Mouse (Mus musculus) naive thymus-derived CD4-positive, alpha-beta T cell, adult 2 months (primary cell): Measurements from ENCODE around the gene Slc7a14.

Experiments used
- DNase-seq: peaks from one replicate; pipeline ENCODE4 v3.0.0-alpha.2; 2011; ENCODE audit warnings: low read depth

Gene Slc7a14

GRCm38 (mm10) chr3:31209001-31209400 is 101.2 kb downstream of the Slc7a14 start:
- DNase-seq: no peak

- DNase-seq: no peak
Measured at GRCm38 (mm10) chr3:31208458-31208994, 101.7 kb downstream of the Slc7a14 start.

GRCm38 (mm10) chr3:31208046-31208445 is 102.1 kb downstream of the Slc7a14 start:
- no peak for DNase-seq

- no peak for DNase-seq
Measured at GRCm38 (mm10) chr3:31205167-31205566, 105.0 kb downstream of the Slc7a14 start.

GRCm38 (mm10) chr3:31203947-31204346 is 106.2 kb downstream of the Slc7a14 start:
- no peak for DNase-seq

- DNase-seq: no peak
Measured at GRCm38 (mm10) chr3:31199162-31199877, 110.9 kb downstream of the Slc7a14 start.

GRCm38 (mm10) chr3:31191402-31191801 is 118.8 kb downstream of the Slc7a14 start:
- no peak for DNase-seq

- DNase-seq: no peak
Measured at GRCm38 (mm10) chr3:31190342-31190741, 119.8 kb downstream of the Slc7a14 start.

- no peak for DNase-seq
Measured at GRCm38 (mm10) chr3:31166365-31166871, 143.8 kb downstream of the Slc7a14 start.

GRCm38 (mm10) chr3:31165803-31166202 is 144.4 kb downstream of the Slc7a14 start:
- DNase-seq: no peak

- no peak for DNase-seq
Measured at GRCm38 (mm10) chr3:31162860-31163259, 147.3 kb downstream of the Slc7a14 start.

GRCm38 (mm10) chr3:31161336-31161735 is 148.8 kb downstream of the Slc7a14 start:
- no peak for DNase-seq

GRCm38 (mm10) chr3:31160046-31160445 is 150.1 kb downstream of the Slc7a14 start:
- no peak for DNase-seq

GRCm38 (mm10) chr3:31157776-31158175 is 152.4 kb downstream of the Slc7a14 start:
- no peak for DNase-seq

- DNase-seq: no peak
Measured at GRCm38 (mm10) chr3:31156126-31156525, 154.1 kb downstream of the Slc7a14 start.
